Mouse (Mus musculus): ENCODE data around the gene Dusp19.

Gene Dusp19

GRCm38 (mm10) chr2:80616854-80617737 lies at the start of gene Dusp19, which contains the start of gene Nup35:
Dusp19 (plus strand) TSS chr2:80617045.
Nup35 (plus strand) TSS chr2:80617236.
- DNase-seq: peak; percentile 93

GRCm38 (mm10) chr2:80567411-80567810 lies 49.4 kb upstream of the Dusp19 start:
- no peak for DNase-seq

- DNase-seq: no peak
Observed at GRCm38 (mm10) chr2:80570656-80571055, 46.2 kb upstream of the Dusp19 start.

DNA sequence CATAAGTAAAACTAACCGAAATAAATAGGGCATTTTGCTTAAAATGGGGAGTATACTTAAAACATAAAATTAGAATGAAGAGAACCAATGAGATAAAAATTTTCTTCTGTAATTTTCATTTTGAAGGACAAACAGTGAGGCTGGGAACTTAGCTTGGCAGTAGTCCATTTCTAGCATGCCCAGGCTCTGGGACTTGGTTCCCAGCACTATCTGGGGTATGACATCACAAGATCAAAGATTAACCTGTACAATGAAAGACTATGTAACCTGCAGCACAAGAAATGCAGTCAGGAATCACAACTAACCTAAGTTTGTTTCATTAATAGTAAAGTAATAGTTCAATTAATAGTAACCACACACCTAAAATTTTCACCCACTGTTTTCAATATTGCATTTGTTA lies 39.6 kb upstream of the Dusp19 start:
- DNase-seq: no peak

- DNase-seq: no peak
Observed at GRCm38 (mm10) chr2:80579253-80579891, 37.5 kb upstream of the Dusp19 start.

DNA sequence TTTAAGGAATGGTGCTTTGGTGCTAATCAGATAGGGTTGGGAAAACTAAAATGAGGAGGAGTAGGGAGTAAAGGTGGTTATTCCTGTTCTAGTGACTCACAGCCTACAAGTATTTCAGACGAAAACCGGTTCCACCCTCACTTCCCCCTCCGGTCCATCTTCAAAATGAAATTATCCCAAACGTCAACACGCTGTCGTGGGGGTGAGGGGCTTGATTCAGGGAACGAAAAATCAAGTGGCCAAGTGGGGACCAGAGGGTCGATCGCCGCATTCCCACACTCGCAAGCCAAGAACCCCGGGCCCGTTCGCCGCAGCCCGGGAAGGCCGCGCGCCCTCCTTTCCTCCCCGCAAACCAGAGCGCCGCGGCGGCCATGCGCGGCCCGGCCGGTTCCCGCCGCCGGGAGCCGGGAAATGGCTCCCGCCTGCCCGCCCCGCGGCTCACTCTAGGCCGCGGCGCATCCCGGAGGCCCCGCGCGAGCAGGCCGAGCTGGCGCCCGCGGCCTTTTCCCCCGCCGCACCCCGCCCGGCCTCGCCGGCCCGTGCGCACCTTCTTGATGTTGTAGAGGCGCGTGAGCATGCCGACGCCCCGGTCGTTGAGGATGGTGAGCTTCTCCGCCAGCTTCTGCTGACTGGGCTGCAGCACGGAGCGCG lies 36.4 kb upstream of the Dusp19 start:
- DNase-seq: no peak

DNA sequence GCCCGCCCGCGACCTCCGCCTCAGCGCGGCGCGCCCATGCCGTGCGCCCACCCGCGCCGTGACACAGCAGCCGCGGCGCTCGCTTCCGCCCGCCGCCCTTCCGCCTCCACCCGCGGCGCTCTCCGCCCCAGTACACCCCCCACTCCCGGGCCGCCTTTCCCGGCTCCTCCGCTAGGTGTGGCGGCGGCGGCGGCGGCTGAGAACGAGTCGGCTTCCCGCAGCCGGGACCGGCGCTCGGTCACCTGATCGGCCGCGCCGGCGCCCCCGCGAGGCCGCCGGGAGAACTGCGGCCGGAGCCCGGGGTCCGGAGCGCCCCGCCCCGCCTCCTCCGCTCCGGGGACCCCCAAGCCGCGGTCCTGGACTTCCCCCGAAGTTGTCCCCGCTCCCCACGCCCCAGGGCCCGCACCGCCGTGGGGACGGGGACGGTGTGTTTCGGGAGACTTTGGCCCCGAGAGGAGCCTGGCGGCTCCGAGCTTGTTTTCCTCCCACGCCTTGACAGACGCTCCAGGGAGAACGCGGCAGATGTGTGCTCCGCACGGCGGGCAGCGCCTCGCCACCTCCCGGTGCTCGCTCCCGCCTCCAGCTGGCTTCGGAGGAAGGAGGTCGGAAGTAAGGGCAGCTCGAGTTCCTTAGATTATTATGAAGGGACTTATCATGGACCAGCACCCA lies 35.7 kb upstream of the Dusp19 start, which contains the start of gene Nckap1:
TSS of gene Nckap1 (minus strand) at position 338 of the 669 bp plus-strand sequence.
- peak; percentile 91 for DNase-seq

DNA sequence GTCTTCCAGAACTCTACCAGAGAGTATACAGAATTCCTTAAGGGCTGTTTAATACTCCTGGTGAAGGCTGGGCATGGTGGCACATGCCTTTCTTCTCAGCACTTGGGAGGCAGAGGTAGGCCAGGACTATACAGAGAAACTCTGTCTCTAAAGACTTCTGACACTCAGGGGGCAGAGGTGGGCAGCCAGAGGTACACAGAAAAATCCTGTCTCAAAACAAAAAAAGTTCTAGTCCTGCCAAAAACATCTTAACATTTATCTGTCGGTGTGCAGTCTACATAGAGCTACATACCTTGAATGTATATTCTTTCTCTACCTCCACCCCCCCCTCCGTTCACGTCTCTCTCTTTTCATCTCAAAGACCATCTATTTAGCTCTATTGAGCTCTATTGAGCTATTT lies 34.5 kb upstream of the Dusp19 start:
- DNase-seq: no peak

GRCm38 (mm10) chr2:80594215-80594918 lies 22.5 kb upstream of the Dusp19 start:
- no peak for DNase-seq

DNA sequence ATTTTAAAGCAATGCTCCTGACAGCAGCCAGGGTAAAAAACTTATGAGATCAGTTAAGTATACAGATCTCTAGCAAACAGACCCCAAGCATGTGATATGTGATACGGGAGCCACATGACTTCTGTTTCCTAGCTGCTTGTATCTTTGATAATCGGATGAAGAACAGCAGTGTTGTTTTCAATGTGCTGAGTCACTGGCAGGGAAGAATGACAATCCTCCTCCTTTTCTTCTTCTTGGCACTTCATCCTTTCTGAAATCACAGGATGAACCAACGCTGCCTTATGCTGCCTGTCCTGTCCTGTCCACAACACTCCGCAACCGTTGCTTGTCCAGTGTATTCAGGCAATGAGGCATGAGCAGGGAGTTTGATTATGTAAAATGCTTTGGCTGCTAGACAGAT lies 19.9 kb upstream of the Dusp19 start:
- DNase-seq: no peak

DNA sequence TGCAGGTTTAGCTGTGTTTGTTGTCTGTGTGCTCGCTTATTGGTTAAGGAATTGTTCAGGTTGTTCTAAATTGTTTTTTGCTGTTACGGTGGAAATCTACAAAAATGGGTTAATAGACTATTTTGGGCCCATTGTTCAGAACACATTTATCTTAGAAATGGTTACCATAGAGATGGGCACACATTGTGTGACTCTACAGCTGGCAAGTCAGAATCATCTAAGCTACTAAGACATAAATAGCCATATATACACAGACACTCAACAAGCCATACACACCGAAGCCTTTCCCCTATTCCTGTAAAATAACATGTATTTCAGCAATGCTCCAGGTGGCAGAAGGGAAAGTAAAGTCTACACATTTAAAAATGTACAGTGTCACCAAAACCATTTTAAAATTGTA lies 17.0 kb upstream of the Dusp19 start:
- no peak for DNase-seq

DNA sequence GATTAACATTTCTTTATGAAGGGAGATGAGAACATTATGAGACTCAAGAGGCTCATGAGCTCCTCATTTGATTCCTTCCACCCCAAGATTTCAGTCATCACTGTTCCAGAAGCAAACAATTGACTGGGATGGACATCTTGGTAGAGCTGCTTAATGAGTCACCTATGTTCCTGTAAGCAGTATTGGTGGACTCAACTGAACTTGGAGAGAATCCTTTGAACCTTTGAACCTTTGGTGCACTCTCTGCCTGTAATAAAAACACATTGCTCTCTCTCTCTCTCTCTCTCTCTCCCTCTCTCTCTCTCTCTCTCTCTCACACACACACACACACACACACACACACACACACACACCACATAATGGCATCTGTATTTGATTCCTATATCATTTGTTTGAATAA lies 16.2 kb upstream of the Dusp19 start:
- DNase-seq: no peak

GRCm38 (mm10) chr2:80602756-80603155 lies 14.1 kb upstream of the Dusp19 start:
- DNase-seq: no peak

GRCm38 (mm10) chr2:80603771-80604426 lies 12.9 kb upstream of the Dusp19 start:
- DNase-seq: no peak

DNA sequence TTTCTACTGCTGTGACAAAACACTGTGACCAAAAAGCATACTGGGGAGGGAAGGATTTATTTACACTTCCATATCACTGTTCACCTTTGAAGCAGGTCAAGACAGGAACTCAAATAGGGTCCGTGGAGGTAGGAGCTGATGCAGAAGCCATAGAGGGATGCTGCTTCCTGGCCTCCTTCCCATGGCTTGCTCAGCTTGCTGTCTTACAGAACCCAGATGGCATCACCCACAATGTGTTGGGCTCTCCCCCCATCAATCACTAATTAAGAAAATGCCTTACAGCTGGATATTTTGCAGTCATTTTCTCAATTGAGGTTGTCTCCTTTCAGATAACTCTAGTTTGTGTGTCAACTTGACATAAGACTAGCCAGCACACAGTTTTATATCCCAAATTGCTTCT lies 4.6 kb upstream of the Dusp19 start:
- no peak for DNase-seq

DNA sequence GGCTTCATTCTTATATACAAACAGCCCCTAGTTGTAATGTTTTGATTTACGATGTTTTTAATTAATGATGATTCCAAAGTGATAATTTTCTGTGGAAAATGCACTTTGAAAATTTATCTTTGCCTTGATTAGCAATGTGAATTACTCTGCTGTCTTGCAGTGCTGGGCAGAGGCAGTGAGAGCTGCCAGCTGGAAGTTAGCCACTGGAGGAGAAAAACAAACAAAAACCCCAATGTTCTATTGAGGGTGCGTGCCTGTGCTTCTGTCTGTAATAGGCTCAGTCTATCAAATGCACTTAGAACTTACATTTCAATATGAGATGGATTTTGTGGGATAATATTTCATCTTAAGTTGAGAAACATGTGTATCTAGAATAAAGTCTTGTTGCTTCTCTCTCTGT lies 4.0 kb upstream of the Dusp19 start:
- DNase-seq: no peak

- no peak for DNase-seq
Observed at GRCm38 (mm10) chr2:80618991-80619390, 2.1 kb downstream of the Dusp19 start.

DNA sequence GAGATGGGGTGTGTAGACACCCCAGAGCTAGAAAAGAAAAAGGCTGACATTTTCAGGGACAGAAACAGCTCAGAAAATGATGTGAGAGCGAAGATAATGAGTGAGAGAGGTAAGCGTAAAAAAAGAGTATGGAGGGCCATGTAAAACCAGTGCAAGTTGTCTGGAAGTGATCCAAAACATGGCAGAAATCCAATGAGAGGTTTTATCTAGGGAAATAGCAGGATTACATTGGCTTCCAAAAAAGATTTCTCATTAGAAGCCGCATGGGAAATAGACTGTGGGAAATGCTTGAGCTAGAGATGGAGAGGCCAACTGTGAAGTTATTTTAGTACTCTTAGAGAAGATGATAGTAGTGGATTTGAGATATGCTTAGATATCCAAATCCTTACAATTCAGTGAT lies 5.1 kb downstream of the Dusp19 start:
- no peak for DNase-seq

DNA sequence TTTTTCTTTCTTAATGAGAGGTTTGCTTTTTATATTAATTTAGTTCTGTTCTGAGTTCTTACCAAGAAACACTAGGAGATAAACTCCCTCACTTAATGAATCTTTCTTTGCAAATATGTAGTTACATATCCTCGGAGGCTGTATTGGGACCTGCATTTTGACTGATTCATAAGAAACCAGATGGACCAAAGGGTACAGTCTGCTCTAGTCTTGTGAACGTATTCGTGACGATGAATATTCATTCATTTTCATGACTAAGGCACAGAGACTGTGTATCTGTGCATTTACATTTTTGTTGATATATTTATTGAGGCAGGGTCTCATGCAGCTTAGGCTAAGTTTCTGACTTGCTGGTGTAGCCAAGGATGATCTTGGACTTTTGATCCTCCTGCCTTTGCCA lies 7.7 kb downstream of the Dusp19 start:
- DNase-seq: no peak

DNA sequence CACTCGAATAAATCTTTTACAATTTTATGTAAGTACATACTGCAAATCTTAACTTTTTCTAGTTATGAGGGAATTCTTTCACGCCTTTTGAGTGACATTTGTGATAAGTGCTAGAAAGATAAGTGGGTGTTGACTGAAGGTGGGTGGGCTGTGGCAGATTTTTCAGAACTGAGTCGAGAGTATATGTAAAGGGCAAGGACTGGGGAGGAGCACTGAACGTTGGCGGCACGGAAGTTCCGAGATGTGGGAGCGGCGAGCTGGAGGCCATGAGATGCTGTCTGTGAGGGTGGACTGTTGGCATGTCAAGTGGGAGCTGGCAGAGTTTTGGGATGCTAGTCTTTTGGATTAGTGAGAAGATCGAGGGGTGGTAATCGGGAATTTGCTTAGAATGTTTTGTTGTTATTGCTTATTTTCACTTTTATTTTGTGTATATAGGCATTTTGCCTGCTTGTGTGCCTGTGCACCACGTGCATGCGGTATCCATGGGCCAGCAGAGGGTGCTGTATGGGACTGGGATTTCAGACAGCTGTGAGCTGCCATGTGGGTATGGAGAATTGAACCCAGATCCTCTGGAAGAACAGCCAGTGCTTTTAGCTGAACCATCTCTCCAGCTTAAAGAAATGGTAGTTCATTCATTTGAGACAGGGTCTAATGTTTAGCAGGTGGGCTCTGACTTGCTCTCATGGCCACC lies 15.6 kb downstream of the Dusp19 start:
- no peak for DNase-seq

All from cerebellum, adult 11-12 months (tissue).